Mouse (Mus musculus): Measurements from ENCODE around the gene Mum1. TPM values are rescaled to one million over a fixed set of nuclear protein-coding genes. Genes with fewer than 3 reads are reported as not detected.
A peak's percentile ranks its signal among the peaks of the same experiment; 100 is the strongest.

Gene Mum1
- polyA plus RNA-seq, 1 experiment from 2014 or later: 112 TPM

- Histone ChIP-seq H3K4me1 (replicated peaks) (peaks cover 10% of the 10 kb centered on the region; the same call in 1 of the 2 replicates), H3K4me3 (replicated peaks) (no peak overlapping the region), H3K4me2 (no peak overlapping the region), H3K9me3 (no peaks in the 10 kb centered on the region), H3K36me3 (peaks cover 48% of the 10 kb centered on the region), H3K27me3 (no peaks in the 10 kb centered on the region), H3K9ac (replicated peaks) (no peak overlapping the region), H3K27ac (no peak overlapping the region)
- no peak for ATAC-seq (ENCODE audit: insufficient number of reproducible peaks, insufficient read depth, low FRiP score, low TSS enrichment, low read depth)
- WGBS: 93% methylated on average over 11 of the region's 11 CpGs
These were observed 26.4 kb downstream of the Mum1 start for GRCm38 (mm10) chr10:80252493-80253274.

GRCm38 (mm10) chr10:80253551-80253950 is 27.3 kb downstream of the Mum1 start:
- Histone ChIP-seq H3K27me3 (no peaks in the 10 kb centered on the region), H3K4me3 (replicated peaks) (0 out of 2 replicates have a peak overlapping the region, but pooled peaks have one; percentile 2), H3K4me2 (no peak overlapping the region), H3K4me1 (replicated peaks) (peaks cover 10% of the 10 kb centered on the region; the same call in 1 of the 2 replicates), H3K27ac (no peak overlapping the region), H3K36me3 (peaks cover 56% of the 10 kb centered on the region), H3K9ac (replicated peaks) (no peak overlapping the region), H3K9me3 (no peaks in the 10 kb centered on the region)
- no peak for ATAC-seq (ENCODE audit: insufficient number of reproducible peaks, insufficient read depth, low FRiP score, low TSS enrichment, low read depth)
- WGBS: 88% methylated on average over 6 of the region's 6 CpGs

- Histone ChIP-seq H3K4me3 (replicated peaks) (no peak overlapping the region), H3K9ac (replicated peaks) (no peak overlapping the region), H3K27me3 (no peaks in the 10 kb centered on the region), H3K9me3 (no peaks in the 10 kb centered on the region), H3K4me1 (replicated peaks) (peaks cover 16% of the 10 kb centered on the region), H3K27ac (no peak overlapping the region), H3K4me2 (no peak overlapping the region), H3K36me3 (peaks cover 64% of the 10 kb centered on the region)
- no peak for ATAC-seq (ENCODE audit: insufficient number of reproducible peaks, insufficient read depth, low FRiP score, low TSS enrichment, low read depth)
- 95% methylated on average over 26 of the region's 26 CpGs for WGBS
These were observed 28.4 kb downstream of the Mum1 start for GRCm38 (mm10) chr10:80254331-80255297.

- Histone ChIP-seq H3K27me3 (no peaks in the 10 kb centered on the region), H3K36me3 (peaks cover 64% of the 10 kb centered on the region), H3K27ac (no peak overlapping the region), H3K9ac (replicated peaks) (0 out of 2 replicates have a peak overlapping the region, but pooled peaks have one; percentile 23), H3K4me1 (replicated peaks) (peaks cover 18% of the 10 kb centered on the region), H3K4me2 (no peak overlapping the region), H3K9me3 (no peaks in the 10 kb centered on the region), H3K4me3 (replicated peaks) (no peak overlapping the region)
- ATAC-seq (ENCODE audit: insufficient number of reproducible peaks, insufficient read depth, low FRiP score, low TSS enrichment, low read depth): no peak
- 86% methylated on average over 5 of the region's 5 CpGs for WGBS
These were observed 29.8 kb downstream of the Mum1 start for GRCm38 (mm10) chr10:80255881-80256535.

- no peak for ATAC-seq (ENCODE audit: insufficient number of reproducible peaks, insufficient read depth, low FRiP score, low TSS enrichment, low read depth)
- H3K4me1 ChIP-seq (replicated peaks): peaks cover 25% of the 10 kb centered on the region
- no peak overlapping the region for H3K4me3 ChIP-seq (replicated peaks)
- 83% methylated on average over 2 of the region's 2 CpGs for WGBS
- H3K36me3 ChIP-seq: peaks cover 61% of the 10 kb centered on the region
- H3K4me2 ChIP-seq: peak overlapping the region; percentile 94; the same call in 1 of the 2 replicates
- no peaks in the 10 kb centered on the region for H3K9me3 ChIP-seq
- no peak overlapping the region for H3K27ac ChIP-seq
- H3K27me3 ChIP-seq: no peaks in the 10 kb centered on the region
- H3K9ac ChIP-seq (replicated peaks): no peak overlapping the region
These were observed 31.7 kb downstream of the Mum1 start for GRCm38 (mm10) chr10:80257936-80258335.

- H3K36me3 ChIP-seq: peaks cover 52% of the 10 kb centered on the region
- H3K9me3 ChIP-seq: no peaks in the 10 kb centered on the region
- no peak overlapping the region for H3K4me3 ChIP-seq (replicated peaks)
- H3K9ac ChIP-seq (replicated peaks): no peak overlapping the region
- H3K4me2 ChIP-seq: peak overlapping the region; percentile 94; the same call in 1 of the 2 replicates
- no peak for ATAC-seq (ENCODE audit: insufficient number of reproducible peaks, insufficient read depth, low FRiP score, low TSS enrichment, low read depth)
- H3K27me3 ChIP-seq: no peaks in the 10 kb centered on the region
- WGBS: 92% methylated on average over 14 of the region's 14 CpGs
- no peak overlapping the region for H3K27ac ChIP-seq
- peaks cover 25% of the 10 kb centered on the region for H3K4me1 ChIP-seq (replicated peaks)
These were observed 32.7 kb downstream of the Mum1 start for GRCm38 (mm10) chr10:80258752-80259462.

GRCm38 (mm10) chr10:80259463-80259805 is 33.2 kb downstream of the Mum1 start:
- Histone ChIP-seq H3K9me3 (no peaks in the 10 kb centered on the region), H3K36me3 (peaks cover 47% of the 10 kb centered on the region), H3K4me1 (replicated peaks) (peaks cover 25% of the 10 kb centered on the region), H3K4me3 (replicated peaks) (peak overlapping the region; percentile 52), H3K9ac (replicated peaks) (peak overlapping the region; percentile 65; the same call in 1 of the 2 replicates), H3K4me2 (peak overlapping the region; percentile 94), H3K27ac (no peak overlapping the region), H3K27me3 (no peaks in the 10 kb centered on the region)
- 77% methylated on average over 6 of the region's 6 CpGs for WGBS
- ATAC-seq (ENCODE audit: insufficient number of reproducible peaks, insufficient read depth, low FRiP score, low TSS enrichment, low read depth): no peak

- peak overlapping the region; percentile 52 for H3K4me3 ChIP-seq (replicated peaks)
- peak overlapping the region; percentile 94 for H3K4me2 ChIP-seq
- peaks cover 25% of the 10 kb centered on the region for H3K4me1 ChIP-seq (replicated peaks)
- H3K9ac ChIP-seq (replicated peaks): peak overlapping the region; percentile 65
- H3K27ac ChIP-seq: peak overlapping the region; percentile 96
- no peaks in the 10 kb centered on the region for H3K9me3 ChIP-seq
- ATAC-seq (ENCODE audit: insufficient number of reproducible peaks, insufficient read depth, low FRiP score, low TSS enrichment, low read depth): no peak
- H3K36me3 ChIP-seq: peaks cover 41% of the 10 kb centered on the region
- 7% methylated on average over 19 of the region's 19 CpGs for WGBS
- no peaks in the 10 kb centered on the region for H3K27me3 ChIP-seq
These were observed 33.8 kb downstream of the Mum1 start for GRCm38 (mm10) chr10:80259861-80260641.

- peaks cover 29% of the 10 kb centered on the region for H3K4me1 ChIP-seq (replicated peaks)
- ATAC-seq (ENCODE audit: insufficient number of reproducible peaks, insufficient read depth, low FRiP score, low TSS enrichment, low read depth): peak; percentile 92
- H3K4me3 ChIP-seq (replicated peaks): peak within 1 kb of the TSS; percentile 52
- WGBS: under 1% methylated on average over 49 of the region's 49 CpGs
- peak within 1 kb of the TSS; percentile 94 for H3K4me2 ChIP-seq
- H3K36me3 ChIP-seq: peaks cover 32% of the 10 kb centered on the region
- no peaks in the 10 kb centered on the region for H3K9me3 ChIP-seq
- H3K27ac ChIP-seq: peak within 1 kb of the TSS; percentile 96
- H3K27me3 ChIP-seq: no peaks in the 10 kb centered on the region
- H3K9ac ChIP-seq (replicated peaks): peak within 1 kb of the TSS; percentile 65
These were observed 34.7 kb downstream of the Mum1 start, which contains the start of the genes Gamt and Dazap1 for GRCm38 (mm10) chr10:80260642-80261584. Gene Gamt (minus strand): TSS chr10:80261012. Gene Dazap1 (plus strand): TSS chr10:80261486.
